Comparison of ENCODE assay signal across 32 mouse cellular contexts in genomic region chr8:93226471-93226870, GRCm38 (mm10). TPM values are rescaled to one million over a fixed set of nuclear protein-coding genes. Genes with fewer than 3 reads are reported as not detected.
"Had no signal": no experiment of that assay in that cellular context is flagged by ENCODE, and none has a peak within 500 bp of the region (broad histone marks: within the 10 kb centered on the region; RNA-seq: fewer than 3 reads in every experiment).

No protein-coding gene starts in this region.

RNA-seq across cellular contexts. Expression of gene Ces1e, which starts 2.9 kb away (rescaled TPM):
- total RNA-seq: left cerebral cortex, adult 18-20 months; left cerebral cortex, adult 2 months; left cerebral cortex, adult 8-10 months; left cerebral cortex, postnatal 10 days; left cerebral cortex, postnatal 14 days; left cerebral cortex, postnatal 25 days; left cerebral cortex, postnatal 36 days; left cerebral cortex, postnatal 4 days; megakaryocyte progenitor cell, adult 5-6 weeks; megakaryocyte, adult 5-6 weeks; megakaryocyte-erythroid progenitor cell, adult 5-6 weeks; midbrain, postnatal 0 days; monocyte, adult 5-6 weeks had no signal
- polyA plus RNA-seq: limb, embryonic 10.5 days; limb, embryonic 11.5 days; limb, embryonic 12.5 days; limb, embryonic 13.5 days; limb, embryonic 14.5 days; limb, embryonic 15.5 days; liver, embryonic 11.5 days; lung, embryonic 15.5 days; macrophage; midbrain, embryonic 10.5 days; midbrain, embryonic 11.5 days; midbrain, embryonic 12.5 days; midbrain, embryonic 13.5 days; midbrain, embryonic 14.5 days; midbrain, embryonic 15.5 days; midbrain, embryonic 16.5 days; midbrain, postnatal 0 days; myocyte; neural tube, embryonic 11.5 days; neural tube, embryonic 12.5 days had no signal

RNA-seq across cellular contexts. Expression of gene Ces1d, which starts 28.8 kb away (rescaled TPM):
- total RNA-seq: left cerebral cortex, adult 2 months; left cerebral cortex, postnatal 10 days; left cerebral cortex, postnatal 14 days; left cerebral cortex, postnatal 25 days; left cerebral cortex, postnatal 36 days; left cerebral cortex, postnatal 4 days; megakaryocyte-erythroid progenitor cell, adult 5-6 weeks; monocyte, adult 5-6 weeks had no signal
- polyA plus RNA-seq: limb, embryonic 11.5 days; macrophage; midbrain, embryonic 10.5 days; midbrain, embryonic 11.5 days; midbrain, embryonic 14.5 days; myocyte; neural tube, embryonic 12.5 days had no signal

RNA-seq across cellular contexts. Expression of gene Ces1f, which starts 53.1 kb away (rescaled TPM):
- total RNA-seq: left cerebral cortex, adult 18-20 months; left cerebral cortex, adult 2 months; left cerebral cortex, postnatal 10 days; left cerebral cortex, postnatal 14 days; left cerebral cortex, postnatal 25 days; left cerebral cortex, postnatal 36 days; left cerebral cortex, postnatal 4 days; megakaryocyte progenitor cell, adult 5-6 weeks; megakaryocyte, adult 5-6 weeks; megakaryocyte-erythroid progenitor cell, adult 5-6 weeks; midbrain, postnatal 0 days; monocyte, adult 5-6 weeks had no signal
- polyA plus RNA-seq: limb, embryonic 10.5 days; limb, embryonic 11.5 days; limb, embryonic 12.5 days; limb, embryonic 13.5 days; limb, embryonic 15.5 days; liver, embryonic 11.5 days; macrophage; midbrain, embryonic 10.5 days; midbrain, embryonic 11.5 days; midbrain, embryonic 12.5 days; midbrain, embryonic 13.5 days; midbrain, embryonic 14.5 days; midbrain, embryonic 15.5 days; midbrain, embryonic 16.5 days; midbrain, postnatal 0 days; myocyte; neural tube, embryonic 11.5 days; neural tube, embryonic 12.5 days had no signal
